Mouse (Mus musculus): ENCODE measurements around the gene Dennd1a. TPM values are rescaled to one million over a fixed set of nuclear protein-coding genes. Genes with fewer than 3 reads are reported as not detected.

The Dennd1a gene
- polyA plus RNA-seq, 1 experiment from 2014 or later = 10.2 TPM

DNA sequence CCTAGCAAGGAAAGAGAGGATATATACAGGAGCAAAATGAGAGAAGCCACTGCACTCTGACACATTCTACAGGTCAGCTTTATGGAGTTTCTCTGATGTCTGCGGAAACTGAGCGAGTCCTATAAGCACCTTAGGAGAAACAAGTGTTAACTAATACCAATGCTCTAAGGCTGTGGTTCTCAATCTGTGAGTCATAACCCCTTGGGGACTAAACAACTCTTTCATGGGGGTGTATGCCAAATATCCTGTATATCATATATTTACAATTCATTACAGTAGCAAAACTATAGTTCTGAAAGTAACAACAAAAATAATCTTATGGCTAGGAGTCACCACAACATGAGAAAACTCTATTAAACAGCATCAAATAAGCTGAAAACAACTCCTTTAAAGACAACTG lies 67.5 kb downstream of the Dennd1a start:
- Histone ChIP-seq H3K36me3 (ENCODE audit: control insufficient read depth, insufficient read depth, low read length) (no peaks in the 10 kb centered on the region), H3K9me3 (replicated peaks; ENCODE audit: control insufficient read depth, low read length) (no peaks in the 10 kb centered on the region), H3K4me2 (ENCODE audit: low read depth, low read length) (no peak overlapping the region), H3K4me1 (ENCODE audit: control insufficient read depth, insufficient read depth, low read length) (0 out of 2 replicates have a peak, but pooled peaks cover 5% of the 10 kb centered on the region), H3K27me3 (ENCODE audit: control insufficient read depth, insufficient read depth, low read length) (no peaks in the 10 kb centered on the region), H3K9ac (ENCODE audit: low read length) (no peak overlapping the region), H3K4me3 (replicated peaks; ENCODE audit: low read length) (no peak overlapping the region), H3K27ac (ENCODE audit: low read length) (no peak overlapping the region)
- ATAC-seq (ENCODE audit: insufficient read depth, low FRiP score) = no peak
- WGBS = 93% methylated on average over 2 of the region's 2 CpGs

GRCm38 (mm10) chr2:38213041-38213440 lies 74.1 kb downstream of the Dennd1a start:
- Histone ChIP-seq H3K9me3 (replicated peaks; ENCODE audit: control insufficient read depth, low read length) (no peaks in the 10 kb centered on the region), H3K4me1 (ENCODE audit: control insufficient read depth, insufficient read depth, low read length) (no peaks in the 10 kb centered on the region), H3K36me3 (ENCODE audit: control insufficient read depth, insufficient read depth, low read length) (no peaks in the 10 kb centered on the region), H3K27ac (ENCODE audit: low read length) (no peak overlapping the region), H3K4me3 (replicated peaks; ENCODE audit: low read length) (no peak overlapping the region), H3K27me3 (ENCODE audit: control insufficient read depth, insufficient read depth, low read length) (no peaks in the 10 kb centered on the region), H3K4me2 (ENCODE audit: low read depth, low read length) (no peak overlapping the region), H3K9ac (ENCODE audit: low read length) (no peak overlapping the region)
- WGBS = 45% methylated on average over 1 of the region's 1 CpGs
- ATAC-seq (ENCODE audit: insufficient read depth, low FRiP score) = no peak

GRCm38 (mm10) chr2:38211426-38211825 lies 75.8 kb downstream of the Dennd1a start:
- Histone ChIP-seq H3K4me1 (ENCODE audit: control insufficient read depth, insufficient read depth, low read length) (no peaks in the 10 kb centered on the region), H3K27me3 (ENCODE audit: control insufficient read depth, insufficient read depth, low read length) (no peaks in the 10 kb centered on the region), H3K4me3 (replicated peaks; ENCODE audit: low read length) (no peak overlapping the region), H3K36me3 (ENCODE audit: control insufficient read depth, insufficient read depth, low read length) (no peaks in the 10 kb centered on the region), H3K9me3 (replicated peaks; ENCODE audit: control insufficient read depth, low read length) (no peaks in the 10 kb centered on the region), H3K9ac (ENCODE audit: low read length) (no peak overlapping the region), H3K4me2 (ENCODE audit: low read depth, low read length) (no peak overlapping the region), H3K27ac (ENCODE audit: low read length) (no peak overlapping the region)
- no peak for ATAC-seq (ENCODE audit: insufficient read depth, low FRiP score)
- 89% methylated on average over 2 of the region's 2 CpGs for WGBS

GRCm38 (mm10) chr2:38207752-38208151 lies 79.4 kb downstream of the Dennd1a start:
- H3K9ac ChIP-seq (ENCODE audit: low read length) = no peak overlapping the region
- WGBS = 93% methylated on average over 1 of the region's 1 CpGs
- no peak for ATAC-seq (ENCODE audit: insufficient read depth, low FRiP score)
- H3K36me3 ChIP-seq (ENCODE audit: control insufficient read depth, insufficient read depth, low read length) = no peaks in the 10 kb centered on the region
- no peaks in the 10 kb centered on the region for H3K9me3 ChIP-seq (replicated peaks; ENCODE audit: control insufficient read depth, low read length)
- no peaks in the 10 kb centered on the region for H3K27me3 ChIP-seq (ENCODE audit: control insufficient read depth, insufficient read depth, low read length)
- H3K4me2 ChIP-seq (ENCODE audit: low read depth, low read length) = no peak overlapping the region
- H3K4me1 ChIP-seq (ENCODE audit: control insufficient read depth, insufficient read depth, low read length) = no peaks in the 10 kb centered on the region
- H3K27ac ChIP-seq (ENCODE audit: low read length) = no peak overlapping the region
- no peak overlapping the region for H3K4me3 ChIP-seq (replicated peaks; ENCODE audit: low read length)

GRCm38 (mm10) chr2:38205281-38205680 lies 81.9 kb downstream of the Dennd1a start:
- no peaks in the 10 kb centered on the region for H3K9me3 ChIP-seq (replicated peaks; ENCODE audit: control insufficient read depth, low read length)
- no peak overlapping the region for H3K9ac ChIP-seq (ENCODE audit: low read length)
- WGBS = 57% methylated on average over 5 of the region's 5 CpGs
- no peaks in the 10 kb centered on the region for H3K4me1 ChIP-seq (ENCODE audit: control insufficient read depth, insufficient read depth, low read length)
- H3K27ac ChIP-seq (ENCODE audit: low read length) = no peak overlapping the region
- H3K4me3 ChIP-seq (replicated peaks; ENCODE audit: low read length) = no peak overlapping the region
- H3K27me3 ChIP-seq (ENCODE audit: control insufficient read depth, insufficient read depth, low read length) = no peaks in the 10 kb centered on the region
- no peaks in the 10 kb centered on the region for H3K36me3 ChIP-seq (ENCODE audit: control insufficient read depth, insufficient read depth, low read length)
- ATAC-seq (ENCODE audit: insufficient read depth, low FRiP score) = no peak
- no peak overlapping the region for H3K4me2 ChIP-seq (ENCODE audit: low read depth, low read length)

DNA sequence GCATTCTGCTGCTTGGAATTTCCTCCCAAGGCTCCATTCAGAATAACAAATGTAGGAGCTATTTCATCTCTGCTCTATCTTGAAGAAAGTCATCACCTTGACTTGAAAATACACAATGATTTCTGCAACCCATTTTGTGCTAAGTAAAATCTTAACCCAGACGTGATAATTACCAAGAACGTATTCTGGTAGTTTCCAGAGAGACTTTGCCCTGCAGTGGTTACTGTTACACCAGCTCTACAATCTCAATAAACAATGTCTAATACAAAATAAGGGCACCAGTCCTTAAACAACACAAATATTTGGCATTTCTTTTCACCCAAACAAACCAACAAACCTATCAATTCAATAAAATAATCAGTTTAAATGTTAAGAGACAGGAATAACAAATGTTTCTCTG lies 82.5 kb downstream of the Dennd1a start:
- H3K9me3 ChIP-seq (replicated peaks; ENCODE audit: control insufficient read depth, low read length) = no peaks in the 10 kb centered on the region
- ATAC-seq (ENCODE audit: insufficient read depth, low FRiP score) = no peak
- no peak overlapping the region for H3K9ac ChIP-seq (ENCODE audit: low read length)
- H3K27me3 ChIP-seq (ENCODE audit: control insufficient read depth, insufficient read depth, low read length) = no peaks in the 10 kb centered on the region
- H3K4me2 ChIP-seq (ENCODE audit: low read depth, low read length) = no peak overlapping the region
- H3K4me1 ChIP-seq (ENCODE audit: control insufficient read depth, insufficient read depth, low read length) = no peaks in the 10 kb centered on the region
- H3K27ac ChIP-seq (ENCODE audit: low read length) = no peak overlapping the region
- WGBS = 37% methylated on average over 2 of the region's 2 CpGs
- no peaks in the 10 kb centered on the region for H3K36me3 ChIP-seq (ENCODE audit: control insufficient read depth, insufficient read depth, low read length)
- H3K4me3 ChIP-seq (replicated peaks; ENCODE audit: low read length) = no peak overlapping the region

GRCm38 (mm10) chr2:38198072-38198471 lies 89.1 kb downstream of the Dennd1a start:
- Histone ChIP-seq H3K27me3 (ENCODE audit: control insufficient read depth, insufficient read depth, low read length) (no peaks in the 10 kb centered on the region), H3K36me3 (ENCODE audit: control insufficient read depth, insufficient read depth, low read length) (no peaks in the 10 kb centered on the region), H3K9ac (ENCODE audit: low read length) (no peak overlapping the region), H3K4me2 (ENCODE audit: low read depth, low read length) (no peak overlapping the region), H3K27ac (ENCODE audit: low read length) (no peak overlapping the region), H3K9me3 (replicated peaks; ENCODE audit: control insufficient read depth, low read length) (no peaks in the 10 kb centered on the region), H3K4me3 (replicated peaks; ENCODE audit: low read length) (no peak overlapping the region), H3K4me1 (ENCODE audit: control insufficient read depth, insufficient read depth, low read length) (peaks cover 6% of the 10 kb centered on the region)
- WGBS = 85% methylated on average over 1 of the region's 1 CpGs
- no peak for ATAC-seq (ENCODE audit: insufficient read depth, low FRiP score)

DNA sequence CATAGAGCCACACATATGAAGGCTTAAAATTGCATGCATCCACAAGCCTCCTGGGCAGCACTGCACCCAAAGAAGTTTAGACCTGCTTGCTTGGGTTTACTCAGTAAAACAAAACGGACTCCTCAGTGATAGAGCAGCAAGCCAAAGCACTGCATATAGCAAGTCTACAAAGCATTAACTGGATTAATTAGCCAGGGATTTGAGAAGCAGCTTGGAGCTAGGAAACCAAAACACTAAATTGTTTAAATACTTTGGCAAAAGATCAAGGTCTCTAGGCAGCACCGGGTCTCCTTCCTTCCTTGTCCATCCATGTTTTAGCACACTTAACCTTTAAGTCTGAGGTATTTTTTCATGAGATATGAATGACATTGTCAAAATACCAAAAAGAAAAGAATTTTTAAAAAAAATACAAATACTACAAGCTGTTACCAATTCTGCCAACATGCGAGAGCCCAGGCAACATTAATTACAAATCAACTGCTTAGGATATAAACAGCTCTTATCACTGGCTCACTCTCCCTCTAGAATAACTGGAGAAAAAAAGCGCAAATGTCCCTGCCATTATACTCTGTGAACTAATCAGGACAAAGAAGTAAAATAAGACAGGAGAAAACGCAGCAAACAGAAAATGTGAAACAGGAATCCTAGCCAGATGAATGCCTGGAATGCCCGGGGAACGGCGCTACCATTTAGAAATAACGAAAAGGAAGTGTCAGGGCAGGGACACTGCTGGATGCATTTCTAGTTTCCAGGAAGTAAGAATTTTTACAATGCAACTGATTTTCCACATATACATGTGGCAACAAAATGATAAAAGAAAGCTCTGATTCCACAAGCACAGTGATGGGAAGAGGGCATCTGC lies 90.8 kb downstream of the Dennd1a start:
- Histone ChIP-seq H3K4me1 (ENCODE audit: control insufficient read depth, insufficient read depth, low read length) (peaks cover 6% of the 10 kb centered on the region), H3K36me3 (ENCODE audit: control insufficient read depth, insufficient read depth, low read length) (no peaks in the 10 kb centered on the region), H3K4me2 (ENCODE audit: low read depth, low read length) (no peak overlapping the region), H3K27ac (ENCODE audit: low read length) (no peak overlapping the region), H3K9ac (ENCODE audit: low read length) (no peak overlapping the region), H3K9me3 (replicated peaks; ENCODE audit: control insufficient read depth, low read length) (no peaks in the 10 kb centered on the region), H3K4me3 (replicated peaks; ENCODE audit: low read length) (no peak overlapping the region), H3K27me3 (ENCODE audit: control insufficient read depth, insufficient read depth, low read length) (no peaks in the 10 kb centered on the region)
- no peak for ATAC-seq (ENCODE audit: insufficient read depth, low FRiP score)
- 38% methylated on average over 9 of the region's 9 CpGs for WGBS

- no peaks in the 10 kb centered on the region for H3K36me3 ChIP-seq (ENCODE audit: control insufficient read depth, insufficient read depth, low read length)
- H3K9ac ChIP-seq (ENCODE audit: low read length) = no peak overlapping the region
- no peaks in the 10 kb centered on the region for H3K27me3 ChIP-seq (ENCODE audit: control insufficient read depth, insufficient read depth, low read length)
- H3K4me3 ChIP-seq (replicated peaks; ENCODE audit: low read length) = no peak overlapping the region
- no peak for ATAC-seq (ENCODE audit: insufficient read depth, low FRiP score)
- H3K4me1 ChIP-seq (ENCODE audit: control insufficient read depth, insufficient read depth, low read length) = peaks cover 6% of the 10 kb centered on the region
- no peak overlapping the region for H3K4me2 ChIP-seq (ENCODE audit: low read depth, low read length)
- 96% methylated on average over 1 of the region's 1 CpGs for WGBS
- H3K27ac ChIP-seq (ENCODE audit: low read length) = no peak overlapping the region
- no peaks in the 10 kb centered on the region for H3K9me3 ChIP-seq (replicated peaks; ENCODE audit: control insufficient read depth, low read length)
Measured at GRCm38 (mm10) chr2:38192007-38192406, 95.2 kb downstream of the Dennd1a start.
